Mouse (Mus musculus) liver, postnatal 0 days (tissue): ENCODE results near the gene Mmp14. TPM values are rescaled to one million over a fixed set of nuclear protein-coding genes. Genes with fewer than 3 reads are reported as not detected.

ENCODE experiments used
- ATAC-seq: fragments of 200-750 bp; cut with Nextera tagmentation; 2 replicates; pipeline ENCODE4 v1.8.0; 2017; ENCODE audit warnings: mild to moderate bottlenecking, moderate library complexity
- DNase-seq: peaks from one replicate; pipeline ENCODE4 v3.0.0-alpha.2; 2016
- H3K27ac ChIP-seq: fragments of 300-500 bp; sonication (generic); 2 replicates; pipeline ENCODE4 v1.5.1; 2014; ENCODE audit warnings: antibody characterized with exemption, moderate library complexity, mild to moderate bottlenecking, low read depth
- H3K27me3 ChIP-seq: fragments of 300-500 bp; sonication (generic); 2 replicates; pipeline ENCODE4 v1.6.1; 2014; ENCODE audit warnings: low read length, control low read depth, mixed read lengths; ENCODE audit not compliant: insufficient read depth
- H3K36me3 ChIP-seq: fragments of 300-500 bp; sonication (generic); replicated peaks from 2 replicates; pipeline ENCODE4 v1.6.1; 2014; ENCODE audit warnings: mild to moderate bottlenecking, control low read depth, low read length, moderate library complexity, mixed read lengths; ENCODE audit not compliant: insufficient read depth
- H3K4me1 ChIP-seq: fragments of 300-500 bp; sonication (generic); 2 replicates; pipeline ENCODE4 v1.6.1; 2014; ENCODE audit warnings: antibody characterized with exemption, mild to moderate bottlenecking, control low read depth; ENCODE audit not compliant: insufficient read depth
- H3K4me2 ChIP-seq: fragments of 300-500 bp; sonication (generic); 2 replicates; pipeline ENCODE4 v1.6.1; 2014; ENCODE audit warnings: low read depth, mild to moderate bottlenecking, low read length, moderate library complexity, mixed read lengths
- H3K4me3 ChIP-seq: fragments of 300-500 bp; sonication (generic); 2 replicates; pipeline ENCODE4 v1.5.1; 2014; ENCODE audit warnings: low read depth, low read length
- H3K9ac ChIP-seq: fragments of 300-500 bp; sonication (generic); replicated peaks from 2 replicates; pipeline ENCODE4 v1.6.1; 2014; ENCODE audit warnings: mild to moderate bottlenecking, moderate library complexity
- H3K9me3 ChIP-seq: fragments of 300-500 bp; sonication (generic); 2 replicates; pipeline ENCODE4 v1.6.1; 2016; ENCODE audit warnings: mild to moderate bottlenecking, control low read depth, low read length, mixed read lengths
- CTCF ChIP-seq: sonication (generic); IDR thresholded peaks from 2 replicates; pipeline ENCODE4 v1.5.1; 2016; ENCODE audit warnings: antibody characterized with exemption, low read depth
- EP300 ChIP-seq: IDR thresholded peaks from 2 replicates; pipeline ENCODE4 v1.6.1; 2016; ENCODE audit warnings: antibody characterized with exemption, low read depth, mild to moderate bottlenecking
- WGBS: fragments of 180-500 bp; shearing (Covaris S2); extraction: QIAGEN DNeasy Blood & Tissue Kit; methylation state at CpG from one replicate; pipeline ENCODE4 v1.1.7; 2014; ENCODE audit not compliant: insufficient replicate concordance; 5-methylcytosine and 5-hydroxymethylcytosine counted together
- polyA plus RNA-seq: library from polyadenylated mRNA; unstranded; fragments of >200 nt; fragmentation: Nextera tagmentation; extraction: Ambion mirVana; gene quantifications from 2 replicates; pipeline ENCODE4 v1.2.1, GENCODE M21; 2015

The Mmp14 gene
- polyA plus RNA-seq, 1 experiment from 2014 or later = 38.1 TPM

GRCm38 (mm10) chr14:54416229-54416775 is 15.1 kb upstream of the Mmp14 start:
- Histone ChIP-seq H3K4me2 (no peak overlapping the region), H3K27ac (no peak overlapping the region), H3K4me1 (peaks cover 25% of the 10 kb centered on the region), H3K4me3 (no peak overlapping the region), H3K27me3 (no peaks in the 10 kb centered on the region), H3K36me3 (no peaks in the 10 kb centered on the region), H3K9ac (no peak overlapping the region), H3K9me3 (no peaks in the 10 kb centered on the region)
- 60% methylated on average over 5 of the region's 5 CpGs for WGBS
- ATAC-seq = no peak
- no peak for TF ChIP-seq EP300
- no peak for TF ChIP-seq CTCF
- no peak for DNase-seq

- ATAC-seq = no peak
- WGBS = 75% methylated on average over 4 of the region's 4 CpGs
- Histone ChIP-seq H3K27me3 (no peaks in the 10 kb centered on the region), H3K9me3 (no peaks in the 10 kb centered on the region), H3K9ac (no peak overlapping the region; the same call in 1 of the 2 replicates), H3K4me3 (peak overlapping the region; percentile 20), H3K36me3 (no peaks in the 10 kb centered on the region), H3K4me1 (peaks cover 25% of the 10 kb centered on the region), H3K4me2 (peak overlapping the region; percentile 76), H3K27ac (no peak overlapping the region)
- TF ChIP-seq CTCF (no peak), EP300 (no peak)
- no peak for DNase-seq
These were observed 14.6 kb upstream of the Mmp14 start for GRCm38 (mm10) chr14:54416830-54417229.

- Histone ChIP-seq H3K27ac (peak within 1 kb of the TSS; percentile 53), H3K4me1 (peaks cover 25% of the 10 kb centered on the region), H3K4me3 (peak within 1 kb of the TSS; percentile 20), H3K9ac (peak within 1 kb of the TSS; percentile 45), H3K9me3 (no peaks in the 10 kb centered on the region), H3K4me2 (peak within 1 kb of the TSS; percentile 76), H3K27me3 (no peaks in the 10 kb centered on the region), H3K36me3 (no peaks in the 10 kb centered on the region)
- WGBS = 11% methylated on average over 19 of the region's 19 CpGs
- DNase-seq = peak; percentile 73
- TF ChIP-seq EP300 (no peak), CTCF (peak; percentile 71)
- peak; percentile 73 for ATAC-seq
These were observed 13.8 kb upstream of the Mmp14 start, which contains the start of gene Slc7a7 for GRCm38 (mm10) chr14:54417623-54418081. TSS of gene Slc7a7 (minus strand) at chr14:54417780.

GRCm38 (mm10) chr14:54421014-54421413 is 10.4 kb upstream of the Mmp14 start:
- H3K27me3 ChIP-seq = no peaks in the 10 kb centered on the region
- no peak overlapping the region for H3K4me2 ChIP-seq
- no peaks in the 10 kb centered on the region for H3K9me3 ChIP-seq
- no peak overlapping the region for H3K9ac ChIP-seq
- H3K4me3 ChIP-seq = no peak overlapping the region
- TF ChIP-seq EP300 (no peak), CTCF (no peak)
- H3K36me3 ChIP-seq = no peaks in the 10 kb centered on the region
- WGBS = 77% methylated on average over 2 of the region's 2 CpGs
- no peak for ATAC-seq
- no peak overlapping the region for H3K27ac ChIP-seq
- peaks cover 33% of the 10 kb centered on the region for H3K4me1 ChIP-seq
- no peak for DNase-seq

GRCm38 (mm10) chr14:54423406-54423805 is 8.0 kb upstream of the Mmp14 start:
- Histone ChIP-seq H3K9me3 (no peaks in the 10 kb centered on the region), H3K4me1 (peaks cover 37% of the 10 kb centered on the region), H3K27ac (no peak overlapping the region), H3K9ac (no peak overlapping the region), H3K36me3 (no peaks in the 10 kb centered on the region), H3K4me3 (no peak overlapping the region), H3K27me3 (no peaks in the 10 kb centered on the region), H3K4me2 (no peak overlapping the region)
- DNase-seq (no peak), ATAC-seq (0 out of 2 replicates have a peak, but pooled peaks have one; percentile 13)
- 54% methylated on average over 5 of the region's 5 CpGs for WGBS
- TF ChIP-seq EP300 (no peak), CTCF (peak; percentile 89)

GRCm38 (mm10) chr14:54424634-54425033 is 6.8 kb upstream of the Mmp14 start:
- Histone ChIP-seq H3K36me3 (peaks cover 4% of the 10 kb centered on the region), H3K4me1 (peaks cover 43% of the 10 kb centered on the region), H3K4me2 (0 out of 2 replicates have a peak overlapping the region, but pooled peaks have one; percentile 20), H3K27ac (peak overlapping the region; percentile 70), H3K9me3 (no peaks in the 10 kb centered on the region), H3K9ac (no peak overlapping the region), H3K4me3 (no peak overlapping the region), H3K27me3 (no peaks in the 10 kb centered on the region)
- WGBS = 48% methylated on average over 1 of the region's 1 CpGs
- TF ChIP-seq CTCF = no peak
- TF ChIP-seq EP300 = no peak
- no peak for DNase-seq
- no peak for ATAC-seq
